In the genomic region with DNA sequence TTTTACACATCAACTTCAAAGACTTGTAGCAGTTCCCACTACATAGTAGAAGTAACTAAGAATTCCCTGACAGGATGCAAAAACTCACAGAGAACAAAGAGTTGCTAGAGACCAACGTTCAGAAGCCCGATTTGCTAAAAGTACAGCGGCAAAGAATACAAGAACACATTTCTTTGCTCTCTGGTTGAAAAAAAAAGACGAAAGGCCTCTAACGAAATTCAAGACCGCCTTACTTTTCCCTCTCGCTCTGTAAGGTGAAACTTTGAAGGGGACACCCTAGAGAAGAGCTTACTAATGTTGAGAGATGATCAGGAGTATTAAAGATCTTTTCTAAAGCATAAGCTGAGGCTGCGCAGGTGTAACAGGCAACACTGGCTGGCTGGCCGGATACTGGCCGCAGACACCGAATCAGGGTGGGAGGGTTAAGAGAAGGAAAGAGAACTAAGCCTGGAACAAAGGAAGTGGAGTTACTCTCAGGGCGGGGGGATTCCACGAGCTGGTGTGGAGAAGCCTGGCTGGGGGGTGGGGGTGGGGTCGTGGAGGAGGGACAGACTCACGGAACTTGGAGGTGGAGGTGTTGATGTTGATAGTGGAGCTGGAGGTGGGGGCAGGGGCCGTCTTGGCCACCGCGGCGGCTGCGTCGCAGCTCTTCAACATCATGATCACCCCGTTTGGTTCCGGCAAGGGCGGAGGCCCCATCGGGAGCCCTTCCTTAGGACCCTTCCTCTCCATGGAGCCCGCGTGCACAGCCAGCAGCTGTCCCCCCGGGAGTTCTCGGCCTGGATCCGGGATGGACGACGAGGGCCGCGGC, we compare ENCODE assay signal across 8 mouse cellular contexts. TPM values are rescaled to one million over a fixed set of nuclear protein-coding genes. Genes with fewer than 3 reads are reported as not detected.
A peak's percentile ranks its signal among the peaks of the same experiment; 100 is the strongest.
DNase-seq lines count a peak whose midpoint lies in the region; ATAC-seq lines count a peak whose summit lies in the region.

No protein-coding gene starts in this region.

- peak overlapping the region; percentile 85 for H3K4me3 ChIP-seq in kidney, embryonic 14.5 days (ENCODE audit: low read length)
- H3K4me3 ChIP-seq in neural tube, embryonic 13.5 days, result peak overlapping the region; percentile 99

- no peaks in the 10 kb centered on the region for H3K9me3 ChIP-seq in kidney, embryonic 14.5 days (ENCODE audit: control insufficient read depth, low read length)
- H3K9me3 ChIP-seq in neural tube, embryonic 13.5 days, result no peaks in the 10 kb centered on the region

- no peaks in the 10 kb centered on the region for H3K27me3 ChIP-seq in kidney, embryonic 14.5 days (ENCODE audit: control insufficient read depth, insufficient read depth, low read length)
- H3K27me3 ChIP-seq in neural tube, embryonic 13.5 days, result no peaks in the 10 kb centered on the region

- H3K27ac ChIP-seq in kidney, embryonic 14.5 days (ENCODE audit: low read depth, low read length), result peak overlapping the region; percentile 93
- H3K27ac ChIP-seq in neural tube, embryonic 13.5 days (replicated peaks), result peak overlapping the region; percentile 89

- peak; percentile 75 for DNase-seq in CD4-positive helper T cell, adult 2 months (ENCODE audit: low read depth, low spot score)
- peak; percentile 47 for DNase-seq in MN1 (ENCODE audit: low spot score)
- peak; percentile 57 for DNase-seq in embryo, embryonic 11 days
- DNase-seq in heart, adult 8-10 months (ENCODE audit: low spot score), result peak; percentile 23
- DNase-seq in lung, adult 18-20 months, result peak; percentile 41 to 42
- DNase-seq in thymus, postnatal 14 days, result peak; percentile 58

- peak overlapping the region; percentile 76 for H3K4me2 ChIP-seq in kidney, embryonic 14.5 days (replicated peaks; ENCODE audit: low read depth, low read length)
- peak overlapping the region; percentile 89 for H3K4me2 ChIP-seq in neural tube, embryonic 13.5 days

- H3K4me1 ChIP-seq in kidney, embryonic 14.5 days (ENCODE audit: control insufficient read depth, insufficient read depth, low read length), result peaks cover 18% of the 10 kb centered on the region
- peaks cover 50% of the 10 kb centered on the region for H3K4me1 ChIP-seq in neural tube, embryonic 13.5 days (replicated peaks)

- H3K36me3 ChIP-seq in kidney, embryonic 14.5 days (ENCODE audit: control insufficient read depth, insufficient read depth, low read length), result no peaks in the 10 kb centered on the region
- H3K36me3 ChIP-seq in neural tube, embryonic 13.5 days, result no peaks in the 10 kb centered on the region

- ATAC-seq in kidney, embryonic 14.5 days (ENCODE audit: low FRiP score, low TSS enrichment), result peak; percentile 68
- ATAC-seq in neural tube, embryonic 13.5 days (ENCODE audit: low read depth), result peak; percentile 71

- WGBS in kidney, embryonic 14.5 days, result 1% methylated on average over 23 of the region's 34 CpGs
- WGBS in neural tube, embryonic 13.5 days, result under 1% methylated on average over 34 of the region's 34 CpGs

- peak overlapping the region; percentile 83 for H3K9ac ChIP-seq in kidney, embryonic 14.5 days (ENCODE audit: low read depth, low read length)
- peak overlapping the region; percentile 97 for H3K9ac ChIP-seq in neural tube, embryonic 13.5 days

RNA-seq across cellular contexts. Expression of a gene that starts 0.8 kb away (rescaled TPM):
- 10 to 100 TPM; 24.8 to 30.4 (median 27.9) TPM for total RNA-seq in heart, adult 8-10 months (2022)
- polyA plus RNA-seq in kidney, embryonic 14.5 days (2014; fragmentation: Nextera tagmentation; extraction: Ambion mirVana), result 16.6 and 32.7 TPM in 2 replicates
- polyA plus RNA-seq in neural tube, embryonic 13.5 days (2015; fragmentation: Nextera tagmentation; extraction: Ambion mirVana), result 24.9 and 25.3 TPM in 2 replicates

Comparison
In these comparisons a context has a peak if more than half of its experiments do, and no peak if none do; other contexts are left out.
1. Peak in every context shown above with its lines: DNase-seq, ATAC-seq, H3K4me3 ChIP-seq and H3K27ac ChIP-seq.
2. DNase-seq: peak in every context shown above with its lines; median percentile 75 in CD4-positive helper T cell, adult 2 months; 58 in thymus, postnatal 14 days; 57 in embryo, embryonic 11 days; 47 in MN1; 42 in lung, adult 18-20 months; 23 in heart, adult 8-10 months.